Mouse (Mus musculus): ENCODE results near the gene Cyb561a3. TPM values are rescaled to one million over a fixed set of nuclear protein-coding genes. Genes with fewer than 3 reads are reported as not detected.

Gene Cyb561a3
- polyA plus RNA-seq, 1 experiment: 44.1 TPM

GRCm38 (mm10) chr19:10591659-10592377 lies 14.8 kb downstream of the Cyb561a3 start:
- 84% methylated on average over 6 of the region's 6 CpGs for WGBS
- H3K27ac ChIP-seq (ENCODE audit: insufficient read depth, low read depth, low read length): no peak overlapping the region
- H3K4me3 ChIP-seq (ENCODE audit: insufficient read depth, low read depth, low read length): no peak overlapping the region
- TF ChIP-seq CTCF (conservative IDR thresholded peaks at IDR 0.05; ENCODE audit: insufficient read depth, insufficient read length, low read depth, low read length) (no peak), POLR2A (IDR thresholded peaks at IDR 0.05; ENCODE audit: low read depth, low read length) (no peak)
- no peak for DNase-seq
- H3K27me3 ChIP-seq (replicated peaks; ENCODE audit: control insufficient read depth, insufficient read depth, low read length): no peaks in the 10 kb centered on the region
- peaks cover 2% of the 10 kb centered on the region; the same call in 1 of the 2 replicates for H3K36me3 ChIP-seq (ENCODE audit: control insufficient read depth, insufficient read depth, low read length)
- H3K4me1 ChIP-seq (ENCODE audit: control insufficient read depth, insufficient read depth, low read length): no peaks in the 10 kb centered on the region

GRCm38 (mm10) chr19:10598188-10598587 lies 21.2 kb downstream of the Cyb561a3 start:
- Histone ChIP-seq H3K27me3 (replicated peaks; ENCODE audit: control insufficient read depth, insufficient read depth, low read length) (no peaks in the 10 kb centered on the region), H3K4me3 (ENCODE audit: insufficient read depth, low read depth, low read length) (no peak overlapping the region), H3K27ac (ENCODE audit: insufficient read depth, low read depth, low read length) (no peak overlapping the region), H3K36me3 (ENCODE audit: control insufficient read depth, insufficient read depth, low read length) (no peaks in the 10 kb centered on the region; the same call in 1 of the 2 replicates), H3K4me1 (ENCODE audit: control insufficient read depth, insufficient read depth, low read length) (0 out of 2 replicates have a peak, but pooled peaks cover 5% of the 10 kb centered on the region)
- peak; percentile 34 for DNase-seq
- WGBS: 35% methylated on average over 3 of the region's 3 CpGs
- TF ChIP-seq CTCF (conservative IDR thresholded peaks at IDR 0.05; ENCODE audit: insufficient read depth, insufficient read length, low read depth, low read length): peak; percentile 48
- TF ChIP-seq POLR2A (IDR thresholded peaks at IDR 0.05; ENCODE audit: low read depth, low read length): no peak

GRCm38 (mm10) chr19:10599648-10600047 lies 22.7 kb downstream of the Cyb561a3 start:
- Histone ChIP-seq H3K27ac (ENCODE audit: insufficient read depth, low read depth, low read length) (no peak overlapping the region), H3K36me3 (ENCODE audit: control insufficient read depth, insufficient read depth, low read length) (no peaks in the 10 kb centered on the region; the same call in 1 of the 2 replicates), H3K27me3 (replicated peaks; ENCODE audit: control insufficient read depth, insufficient read depth, low read length) (no peaks in the 10 kb centered on the region), H3K4me1 (ENCODE audit: control insufficient read depth, insufficient read depth, low read length) (peaks cover 7% of the 10 kb centered on the region; the same call in 1 of the 2 replicates), H3K4me3 (ENCODE audit: insufficient read depth, low read depth, low read length) (no peak overlapping the region)
- WGBS: 94% methylated on average over 2 of the region's 2 CpGs
- DNase-seq: no peak
- TF ChIP-seq CTCF (conservative IDR thresholded peaks at IDR 0.05; ENCODE audit: insufficient read depth, insufficient read length, low read depth, low read length): no peak
- no peak for TF ChIP-seq POLR2A (IDR thresholded peaks at IDR 0.05; ENCODE audit: low read depth, low read length)

- Histone ChIP-seq H3K4me1 (ENCODE audit: control insufficient read depth, insufficient read depth, low read length) (peaks cover 13% of the 10 kb centered on the region; the same call in 1 of the 2 replicates), H3K36me3 (ENCODE audit: control insufficient read depth, insufficient read depth, low read length) (no peaks in the 10 kb centered on the region), H3K27me3 (replicated peaks; ENCODE audit: control insufficient read depth, insufficient read depth, low read length) (no peaks in the 10 kb centered on the region), H3K4me3 (ENCODE audit: insufficient read depth, low read depth, low read length) (peak overlapping the region; percentile 44), H3K27ac (ENCODE audit: insufficient read depth, low read depth, low read length) (peak overlapping the region; percentile 52)
- no peak for DNase-seq
- 6% methylated on average over 6 of the region's 6 CpGs for WGBS
- TF ChIP-seq CTCF (conservative IDR thresholded peaks at IDR 0.05; ENCODE audit: insufficient read depth, insufficient read length, low read depth, low read length) (no peak), POLR2A (IDR thresholded peaks at IDR 0.05; ENCODE audit: low read depth, low read length) (no peak)
These were observed 25.3 kb downstream of the Cyb561a3 start for GRCm38 (mm10) chr19:10602247-10602769.

- no peaks in the 10 kb centered on the region for H3K27me3 ChIP-seq (replicated peaks; ENCODE audit: control insufficient read depth, insufficient read depth, low read length)
- peak overlapping the region; percentile 52 for H3K27ac ChIP-seq (ENCODE audit: insufficient read depth, low read depth, low read length)
- peak overlapping the region; percentile 75 for H3K4me3 ChIP-seq (ENCODE audit: insufficient read depth, low read depth, low read length)
- peak; percentile 94 for DNase-seq
- H3K36me3 ChIP-seq (ENCODE audit: control insufficient read depth, insufficient read depth, low read length): no peaks in the 10 kb centered on the region; the same call in 1 of the 2 replicates
- H3K4me1 ChIP-seq (ENCODE audit: control insufficient read depth, insufficient read depth, low read length): peaks cover 13% of the 10 kb centered on the region; the same call in 1 of the 2 replicates
- WGBS: 2% methylated on average over 9 of the region's 9 CpGs
- TF ChIP-seq POLR2A (IDR thresholded peaks at IDR 0.05; ENCODE audit: low read depth, low read length): no peak
- peak; percentile 95 for TF ChIP-seq CTCF (conservative IDR thresholded peaks at IDR 0.05; ENCODE audit: insufficient read depth, insufficient read length, low read depth, low read length)
These were observed 25.8 kb downstream of the Cyb561a3 start for GRCm38 (mm10) chr19:10602787-10603186.

- peak overlapping the region; percentile 75 for H3K4me3 ChIP-seq (ENCODE audit: insufficient read depth, low read depth, low read length)
- H3K27ac ChIP-seq (ENCODE audit: insufficient read depth, low read depth, low read length): peak overlapping the region; percentile 98
These were observed 26.9 kb downstream of the Cyb561a3 start for GRCm38 (mm10) chr19:10603660-10604523.

More at GRCm38 (mm10) chr19:10603660-10604523, 26.9 kb downstream of the Cyb561a3 start:
- Histone ChIP-seq H3K4me1 (ENCODE audit: control insufficient read depth, insufficient read depth, low read length) (peaks cover 13% of the 10 kb centered on the region; the same call in 1 of the 2 replicates), H3K36me3 (ENCODE audit: control insufficient read depth, insufficient read depth, low read length) (no peaks in the 10 kb centered on the region; the same call in 1 of the 2 replicates), H3K27me3 (replicated peaks; ENCODE audit: control insufficient read depth, insufficient read depth, low read length) (no peaks in the 10 kb centered on the region)
- WGBS: 49% methylated on average over 18 of the region's 18 CpGs
- TF ChIP-seq POLR2A (IDR thresholded peaks at IDR 0.05; ENCODE audit: low read depth, low read length) (peak; percentile 63), CTCF (conservative IDR thresholded peaks at IDR 0.05; ENCODE audit: insufficient read depth, insufficient read length, low read depth, low read length) (no peak)
- DNase-seq: peak; percentile 90
